Mouse (Mus musculus): Measurements from ENCODE around the gene Wdtc1.

Gene Wdtc1

GRCm38 (mm10) chr4:133281513-133281912 lies 71.8 kb downstream of the Wdtc1 start:
- no peak for DNase-seq

GRCm38 (mm10) chr4:133278482-133278881 lies 74.8 kb downstream of the Wdtc1 start:
- DNase-seq: no peak

- DNase-seq: no peak
Observed at GRCm38 (mm10) chr4:133278067-133278466, 75.2 kb downstream of the Wdtc1 start.

GRCm38 (mm10) chr4:133277104-133278026 lies 75.9 kb downstream of the Wdtc1 start, which contains the start of gene Tmem222:
Gene Tmem222, minus strand, starts transcription at chr4:133277792.
- DNase-seq: peak; percentile 86 to 89

- DNase-seq: no peak
Observed at GRCm38 (mm10) chr4:133270929-133271328, 82.4 kb downstream of the Wdtc1 start.

- DNase-seq: no peak
Observed at GRCm38 (mm10) chr4:133269596-133269995, 83.7 kb downstream of the Wdtc1 start.

- DNase-seq: no peak
Observed at GRCm38 (mm10) chr4:133268931-133269330, 84.3 kb downstream of the Wdtc1 start.

- DNase-seq: no peak
Observed at GRCm38 (mm10) chr4:133266248-133266880, 86.9 kb downstream of the Wdtc1 start.

GRCm38 (mm10) chr4:133265759-133266158 lies 87.5 kb downstream of the Wdtc1 start:
- no peak for DNase-seq

GRCm38 (mm10) chr4:133265297-133265696 lies 88.0 kb downstream of the Wdtc1 start:
- DNase-seq: no peak

GRCm38 (mm10) chr4:133264559-133264958 lies 88.7 kb downstream of the Wdtc1 start:
- DNase-seq: no peak

- no peak for DNase-seq
Observed at GRCm38 (mm10) chr4:133263756-133264155, 89.5 kb downstream of the Wdtc1 start.

GRCm38 (mm10) chr4:133262882-133263281 lies 90.4 kb downstream of the Wdtc1 start, which contains the start of gene Sytl1:
Gene Sytl1, minus strand, starts transcription at chr4:133263113.
- peak in 1 of 2 experiments; percentile 43 for DNase-seq

- no peak for DNase-seq
Observed at GRCm38 (mm10) chr4:133262375-133262765, 90.9 kb downstream of the Wdtc1 start.

GRCm38 (mm10) chr4:133261641-133262374 lies 91.5 kb downstream of the Wdtc1 start:
- peak; percentile 58 to 73 for DNase-seq

GRCm38 (mm10) chr4:133257798-133258408 lies 95.4 kb downstream of the Wdtc1 start:
- no peak for DNase-seq

- no peak for DNase-seq
Observed at GRCm38 (mm10) chr4:133257230-133257629, 96.1 kb downstream of the Wdtc1 start.

- DNase-seq: no peak
Observed at GRCm38 (mm10) chr4:133256820-133257219, 96.5 kb downstream of the Wdtc1 start.

GRCm38 (mm10) chr4:133255392-133255791 lies 97.9 kb downstream of the Wdtc1 start:
- DNase-seq: no peak

GRCm38 (mm10) chr4:133253412-133253811 lies 99.9 kb downstream of the Wdtc1 start:
- no peak for DNase-seq

- no peak for DNase-seq
Observed at GRCm38 (mm10) chr4:133252089-133252488, 101.2 kb downstream of the Wdtc1 start.

- no peak for DNase-seq
Observed at GRCm38 (mm10) chr4:133251214-133251613, 102.1 kb downstream of the Wdtc1 start.

GRCm38 (mm10) chr4:133250609-133251008 lies 102.7 kb downstream of the Wdtc1 start:
- DNase-seq: peak; percentile 65 to 72

All from thymus, adult 18-20 months (tissue).